Mouse (Mus musculus): ENCODE data around the gene Lrrc45. TPM values are rescaled to one million over a fixed set of nuclear protein-coding genes. Genes with fewer than 3 reads are reported as not detected.

Lrrc45 gene
- polyA plus RNA-seq, 1 experiment, result 10.6 TPM

DNA sequence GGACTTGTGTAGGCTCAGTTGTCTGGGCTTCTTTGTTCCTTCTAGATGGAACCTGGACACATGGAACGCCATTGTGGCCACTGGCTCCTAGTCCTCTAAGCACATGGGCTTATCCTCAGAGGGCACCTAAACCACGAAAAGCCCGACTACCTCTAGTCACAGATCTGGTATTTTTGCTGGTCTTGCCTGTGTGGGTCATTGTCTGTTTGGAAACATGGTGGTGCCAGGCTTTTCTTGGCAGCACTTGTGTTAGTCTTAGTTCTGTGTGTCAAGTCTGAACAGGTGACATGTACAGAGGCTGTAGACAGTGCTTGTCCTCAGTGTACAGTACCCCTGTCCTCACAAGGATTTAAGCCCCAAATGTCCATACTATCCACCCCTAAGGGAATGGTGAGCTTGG lies 30.2 kb upstream of the Lrrc45 start:
- Histone ChIP-seq H3ac (ENCODE audit: control insufficient read depth, insufficient read length) (no peak overlapping the region), H3K27me3 (ENCODE audit: control insufficient read depth, insufficient read depth, insufficient read length) (no peaks in the 10 kb centered on the region), H3K4me2 (ENCODE audit: low read depth) (peak overlapping the region; percentile 56), H3K4me3 (no peak overlapping the region), H3K79me2 (ENCODE audit: control insufficient read depth, insufficient read depth) (no peaks in the 10 kb centered on the region), H3K36me3 (ENCODE audit: control insufficient read depth, insufficient read depth) (peaks cover 14% of the 10 kb centered on the region)
- TF ChIP-seq CEBPB (IDR thresholded peaks at IDR 0.05; ENCODE audit: insufficient read depth, poor library complexity, severe bottlenecking), result no peak
- TF ChIP-seq TCF3 (IDR thresholded peaks at IDR 0.05; ENCODE audit: insufficient read length, low read depth), result no peak
- no peak for TF ChIP-seq REST (IDR thresholded peaks at IDR 0.05; ENCODE audit: insufficient read depth, insufficient read length)
- TF ChIP-seq MYOG (IDR thresholded peaks at IDR 0.05; ENCODE audit: control insufficient read depth in 1 of 3, insufficient read depth in 1 of 3, insufficient read length in 2 of 3, low read depth in 2 of 3), result no peak
- no peak for TF ChIP-seq MAX (IDR thresholded peaks at IDR 0.05; ENCODE audit: low read depth)
- peak in 1 of 3 experiments; percentile 30 for TF ChIP-seq MYOD1 (IDR thresholded peaks at IDR 0.05; ENCODE audit: control insufficient read depth in 1 of 3, insufficient read length in 2 of 3, low read depth in 2 of 3)
- no peak for TF ChIP-seq SRF (IDR thresholded peaks at IDR 0.05; ENCODE audit: control insufficient read depth, insufficient read length, low read depth)

DNA sequence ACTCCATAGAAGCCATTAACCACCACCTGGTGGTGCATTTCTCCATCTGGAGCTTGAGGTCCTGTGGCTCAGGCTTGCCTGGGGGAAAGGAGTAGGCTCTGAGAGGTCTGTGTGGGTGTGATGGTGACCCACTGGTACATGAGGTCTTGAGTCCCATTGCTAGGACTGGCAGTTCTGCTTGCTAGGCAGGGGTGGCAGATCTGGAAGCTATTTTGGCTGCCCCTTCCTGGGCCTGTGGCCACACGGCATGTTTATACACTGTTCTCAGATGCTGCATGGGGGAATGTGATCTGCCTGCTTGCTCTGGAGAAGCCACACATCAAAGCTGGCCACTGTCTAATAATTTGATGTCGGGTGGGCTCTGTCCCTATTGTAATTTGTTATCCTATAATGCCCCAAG lies 29.6 kb upstream of the Lrrc45 start:
- H3ac ChIP-seq (ENCODE audit: control insufficient read depth, insufficient read length), result no peak overlapping the region
- H3K4me3 ChIP-seq, result no peak overlapping the region
- H3K27me3 ChIP-seq (ENCODE audit: control insufficient read depth, insufficient read depth, insufficient read length), result no peaks in the 10 kb centered on the region
- TF ChIP-seq USF1 (IDR thresholded peaks at IDR 0.05; ENCODE audit: low read depth) (no peak), POLR2A (IDR thresholded peaks at IDR 0.05; ENCODE audit: insufficient read length, low read depth) (no peak), MYOG (IDR thresholded peaks at IDR 0.05; ENCODE audit: control insufficient read depth in 1 of 3, insufficient read depth in 1 of 3, insufficient read length in 2 of 3, low read depth in 2 of 3) (no peak), TCF3 (IDR thresholded peaks at IDR 0.05; ENCODE audit: insufficient read length, low read depth) (no peak), REST (IDR thresholded peaks at IDR 0.05; ENCODE audit: insufficient read depth, insufficient read length) (no peak), MAX (IDR thresholded peaks at IDR 0.05; ENCODE audit: low read depth) (no peak), POLR2AphosphoS2 (IDR thresholded peaks at IDR 0.05; ENCODE audit: insufficient read length, low read depth) (no peak), MYOD1 (IDR thresholded peaks at IDR 0.05; ENCODE audit: control insufficient read depth in 1 of 3, insufficient read length in 2 of 3, low read depth in 2 of 3) (no peak), E2F4 (IDR thresholded peaks at IDR 0.05; ENCODE audit: insufficient read depth) (no peak), SRF (IDR thresholded peaks at IDR 0.05; ENCODE audit: control insufficient read depth, insufficient read length, low read depth) (no peak)
- H3K79me2 ChIP-seq (ENCODE audit: control insufficient read depth, insufficient read depth), result no peaks in the 10 kb centered on the region
- peaks cover 15% of the 10 kb centered on the region for H3K36me3 ChIP-seq (ENCODE audit: control insufficient read depth, insufficient read depth)
- H3K4me2 ChIP-seq (ENCODE audit: low read depth), result no peak overlapping the region

DNA sequence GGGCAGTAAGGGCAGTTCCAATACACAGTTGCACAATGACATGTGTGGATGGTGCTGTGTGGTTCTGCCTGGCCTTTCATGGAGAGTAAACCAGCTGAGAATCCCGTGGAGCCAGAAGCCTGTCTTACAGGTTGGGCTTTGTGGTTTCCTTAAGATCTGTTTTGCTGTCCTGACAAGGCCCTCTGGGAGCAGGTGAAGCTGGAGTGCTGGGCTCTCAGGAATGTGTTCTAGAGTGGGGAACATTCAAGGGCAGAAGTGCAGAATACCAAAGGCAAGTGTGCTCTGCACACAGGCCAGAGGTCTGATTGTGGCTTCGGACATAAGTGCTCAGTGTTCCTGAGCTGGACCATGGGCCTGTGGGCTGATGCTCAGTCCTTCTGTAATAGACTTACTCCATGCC lies 29.1 kb upstream of the Lrrc45 start:
- H3K36me3 ChIP-seq (ENCODE audit: control insufficient read depth, insufficient read depth), result peaks cover 15% of the 10 kb centered on the region
- no peaks in the 10 kb centered on the region for H3K79me2 ChIP-seq (ENCODE audit: control insufficient read depth, insufficient read depth)
- peak in 2 of 3 experiments; percentile 43 to 66 for TF ChIP-seq MYOG (IDR thresholded peaks at IDR 0.05; ENCODE audit: control insufficient read depth in 1 of 3, insufficient read depth in 1 of 3, insufficient read length in 2 of 3, low read depth in 2 of 3)
- no peak for TF ChIP-seq TCF12 (IDR thresholded peaks at IDR 0.05; ENCODE audit: insufficient read depth, poor library complexity, severe bottlenecking)
- H3K4me3 ChIP-seq, result no peak overlapping the region
- H3ac ChIP-seq (ENCODE audit: control insufficient read depth, insufficient read length), result no peak overlapping the region
- no peaks in the 10 kb centered on the region for H3K27me3 ChIP-seq (ENCODE audit: control insufficient read depth, insufficient read depth, insufficient read length)
- no peak overlapping the region for H3K4me2 ChIP-seq (ENCODE audit: low read depth)

DNA sequence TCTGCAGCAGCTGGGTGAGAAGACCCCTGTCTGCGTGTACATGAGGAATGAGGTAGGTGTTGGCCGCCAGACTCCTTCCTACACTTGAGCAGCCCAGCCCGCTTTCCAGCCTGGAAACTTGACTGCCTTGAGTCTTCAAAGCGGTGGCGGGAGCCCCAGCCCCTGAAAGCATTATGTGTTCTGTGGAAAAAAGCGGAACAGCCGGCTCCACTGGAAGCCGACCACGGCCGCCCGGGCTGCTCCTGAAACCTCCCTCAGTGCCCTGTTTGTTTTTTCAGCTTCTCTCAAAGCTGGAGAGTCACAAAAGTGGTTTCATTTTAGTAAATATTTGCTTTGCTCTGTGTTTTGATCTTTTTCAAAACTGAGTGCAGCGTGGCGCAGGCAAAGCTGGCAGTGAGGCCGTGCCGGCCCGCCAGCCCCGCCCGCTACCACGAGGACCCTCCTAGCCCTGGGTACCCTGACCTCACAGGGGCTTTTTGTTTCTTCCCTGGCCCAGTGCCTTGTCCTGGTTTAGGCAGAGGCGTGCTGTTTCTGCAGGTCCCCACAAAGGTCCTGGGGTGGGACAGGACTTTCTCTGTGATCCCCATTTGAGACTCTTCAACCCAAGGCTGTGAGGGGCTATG lies 27.0 kb upstream of the Lrrc45 start:
- H3K4me3 ChIP-seq, result no peak overlapping the region
- H3ac ChIP-seq (ENCODE audit: control insufficient read depth, insufficient read length), result no peak overlapping the region
- H3K4me2 ChIP-seq (ENCODE audit: low read depth), result no peak overlapping the region
- H3K27me3 ChIP-seq (ENCODE audit: control insufficient read depth, insufficient read depth, insufficient read length), result no peaks in the 10 kb centered on the region
- TF ChIP-seq TCF3 (IDR thresholded peaks at IDR 0.05; ENCODE audit: insufficient read length, low read depth) (no peak), E2F4 (IDR thresholded peaks at IDR 0.05; ENCODE audit: insufficient read depth) (no peak), POLR2A (IDR thresholded peaks at IDR 0.05; ENCODE audit: insufficient read length, low read depth) (no peak), MAX (IDR thresholded peaks at IDR 0.05; ENCODE audit: low read depth) (no peak), TCF12 (IDR thresholded peaks at IDR 0.05; ENCODE audit: insufficient read depth, poor library complexity, severe bottlenecking) (no peak), POLR2AphosphoS2 (IDR thresholded peaks at IDR 0.05; ENCODE audit: insufficient read length, low read depth) (no peak), MYOD1 (IDR thresholded peaks at IDR 0.05; ENCODE audit: control insufficient read depth in 1 of 3, insufficient read length in 2 of 3, low read depth in 2 of 3) (no peak), SRF (IDR thresholded peaks at IDR 0.05; ENCODE audit: control insufficient read depth, insufficient read length, low read depth) (no peak), USF1 (IDR thresholded peaks at IDR 0.05; ENCODE audit: low read depth) (no peak), MYOG (IDR thresholded peaks at IDR 0.05; ENCODE audit: control insufficient read depth in 1 of 3, insufficient read depth in 1 of 3, insufficient read length in 2 of 3, low read depth in 2 of 3) (no peak), CEBPB (IDR thresholded peaks at IDR 0.05; ENCODE audit: insufficient read depth, poor library complexity, severe bottlenecking) (no peak), REST (IDR thresholded peaks at IDR 0.05; ENCODE audit: insufficient read depth, insufficient read length) (no peak)
- H3K79me2 ChIP-seq (ENCODE audit: control insufficient read depth, insufficient read depth), result no peaks in the 10 kb centered on the region
- peaks cover 18% of the 10 kb centered on the region for H3K36me3 ChIP-seq (ENCODE audit: control insufficient read depth, insufficient read depth)

DNA sequence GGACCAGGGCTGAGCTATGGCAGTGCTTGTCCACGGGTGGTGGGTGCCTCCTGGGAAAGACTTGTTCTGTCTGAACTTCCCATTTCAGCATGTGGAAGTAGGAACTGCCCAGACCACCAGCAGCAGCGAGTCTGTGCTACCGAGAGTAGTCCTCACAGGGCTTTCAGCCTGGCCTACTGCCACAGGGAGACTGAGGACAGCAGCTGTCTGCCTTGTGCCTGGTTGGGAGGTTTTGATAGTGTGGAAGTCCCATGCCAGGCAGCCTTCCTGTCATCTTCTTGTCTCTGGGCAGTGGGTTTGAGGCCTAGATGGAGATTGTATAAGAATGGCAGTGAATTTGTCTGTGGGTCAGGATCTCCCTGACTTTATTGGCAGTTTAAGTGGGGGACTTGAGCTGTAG lies 24.4 kb upstream of the Lrrc45 start:
- Histone ChIP-seq H3K79me2 (ENCODE audit: control insufficient read depth, insufficient read depth) (no peaks in the 10 kb centered on the region), H3K27me3 (ENCODE audit: control insufficient read depth, insufficient read depth, insufficient read length) (no peaks in the 10 kb centered on the region), H3K4me2 (ENCODE audit: low read depth) (no peak overlapping the region), H3ac (ENCODE audit: control insufficient read depth, insufficient read length) (no peak overlapping the region), H3K36me3 (ENCODE audit: control insufficient read depth, insufficient read depth) (peaks cover 23% of the 10 kb centered on the region), H3K4me3 (no peak overlapping the region)
- TF ChIP-seq CEBPB (IDR thresholded peaks at IDR 0.05; ENCODE audit: insufficient read depth, poor library complexity, severe bottlenecking) (no peak), MYOG (IDR thresholded peaks at IDR 0.05; ENCODE audit: control insufficient read depth in 1 of 3, insufficient read depth in 1 of 3, insufficient read length in 2 of 3, low read depth in 2 of 3) (peak in 1 of 3 experiments; percentile 39), MYOD1 (IDR thresholded peaks at IDR 0.05; ENCODE audit: control insufficient read depth in 1 of 3, insufficient read length in 2 of 3, low read depth in 2 of 3) (peak; percentile 7 to 63 (median 59)), POLR2AphosphoS2 (IDR thresholded peaks at IDR 0.05; ENCODE audit: insufficient read length, low read depth) (no peak)
